Mouse (Mus musculus): Measurements from ENCODE around the gene Vrk2.

- TF ChIP-seq CTCF (IDR thresholded peaks at IDR 0.05; ENCODE audit: low read depth, low read length) (no peak), GATA1 (IDR thresholded peaks at IDR 0.05; ENCODE audit: borderline replicate concordance, low read length) (no peak), POLR2AphosphoS5 (IDR thresholded peaks at IDR 0.05; ENCODE audit: insufficient replicate concordance, low read depth, low read length) (no peak), TAL1 (conservative IDR thresholded peaks at IDR 0.05; ENCODE audit: low read depth, low read length) (no peak)
Observed at GRCm38 (mm10) chr11:26592395-26593053, 1.3 kb downstream of the Vrk2 start.

Measured in G1E (cell line).